Mouse (Mus musculus): ENCODE results near the gene Gm13278. TPM values are rescaled to one million over a fixed set of nuclear protein-coding genes. Genes with fewer than 3 reads are reported as not detected.
"Not testable (repeated sequence)": the region's sequence is repeated elsewhere in the genome, so short reads cannot be mapped to it uniquely, and the experiment has no call there.

The Gm13278 gene
- polyA plus RNA-seq, 1 experiment = not detected

- H3K36me3 ChIP-seq (ENCODE audit: control insufficient read depth, insufficient read depth, low read length) = no peaks in the 10 kb centered on the region
- 75% methylated on average over 3 of the region's 3 CpGs for WGBS
- H3K4me3 ChIP-seq (ENCODE audit: control insufficient read depth, insufficient read depth, low read length) = no peak within 1 kb of the TSS
- no peak for TF ChIP-seq POLR2A (IDR thresholded peaks at IDR 0.05; ENCODE audit: control insufficient read depth, extremely low read depth, insufficient read depth, low read length, poor library complexity)
- TF ChIP-seq CTCF (IDR thresholded peaks at IDR 0.05; ENCODE audit: borderline replicate concordance, control insufficient read depth, extremely low read depth, insufficient read depth, low read length, poor library complexity) = no peak
- no peak within 1 kb of the TSS for H3K27ac ChIP-seq (ENCODE audit: control insufficient read depth, insufficient read depth, low read length)
- no peak for DNase-seq
- H3K4me1 ChIP-seq (replicated peaks; ENCODE audit: control insufficient read depth, insufficient read depth, low read length) = no peaks in the 10 kb centered on the region
- no peaks in the 10 kb centered on the region for H3K27me3 ChIP-seq (ENCODE audit: control insufficient read depth, insufficient read depth, low read length)
Observed at GRCm38 (mm10) chr4:88815928-88816327, 24.6 kb downstream of the Gm13278 start, which contains the start of gene Ifna7. Ifna7 (plus strand) TSS chr4:88816228.

GRCm38 (mm10) chr4:88819659-88820058 lies 28.3 kb downstream of the Gm13278 start, which contains the start of gene Ifna11:
Ifna11 (plus strand) TSS chr4:88819959.
- TF ChIP-seq POLR2A (IDR thresholded peaks at IDR 0.05; ENCODE audit: control insufficient read depth, extremely low read depth, insufficient read depth, low read length, poor library complexity) = no peak
- no peak for TF ChIP-seq CTCF (IDR thresholded peaks at IDR 0.05; ENCODE audit: borderline replicate concordance, control insufficient read depth, extremely low read depth, insufficient read depth, low read length, poor library complexity)
- no peak within 1 kb of the TSS for H3K27ac ChIP-seq (ENCODE audit: control insufficient read depth, insufficient read depth, low read length)
- H3K4me1 ChIP-seq (replicated peaks; ENCODE audit: control insufficient read depth, insufficient read depth, low read length) = no peaks in the 10 kb centered on the region
- H3K36me3 ChIP-seq (ENCODE audit: control insufficient read depth, insufficient read depth, low read length) = no peaks in the 10 kb centered on the region
- 100% methylated on average over 1 of the region's 1 CpGs for WGBS
- H3K4me3 ChIP-seq (ENCODE audit: control insufficient read depth, insufficient read depth, low read length) = no peak within 1 kb of the TSS
- no peak for DNase-seq
- H3K27me3 ChIP-seq (ENCODE audit: control insufficient read depth, insufficient read depth, low read length) = no peaks in the 10 kb centered on the region

GRCm38 (mm10) chr4:88822995-88823394 lies 31.6 kb downstream of the Gm13278 start:
- Histone ChIP-seq H3K4me3 (ENCODE audit: control insufficient read depth, insufficient read depth, low read length) (no peak overlapping the region), H3K27ac (ENCODE audit: control insufficient read depth, insufficient read depth, low read length) (no peak overlapping the region), H3K36me3 (ENCODE audit: control insufficient read depth, insufficient read depth, low read length) (no peaks in the 10 kb centered on the region), H3K4me1 (replicated peaks; ENCODE audit: control insufficient read depth, insufficient read depth, low read length) (no peaks in the 10 kb centered on the region), H3K27me3 (ENCODE audit: control insufficient read depth, insufficient read depth, low read length) (no peaks in the 10 kb centered on the region)
- peak; percentile 17 for DNase-seq
- TF ChIP-seq POLR2A (IDR thresholded peaks at IDR 0.05; ENCODE audit: control insufficient read depth, extremely low read depth, insufficient read depth, low read length, poor library complexity) (no peak), CTCF (IDR thresholded peaks at IDR 0.05; ENCODE audit: borderline replicate concordance, control insufficient read depth, extremely low read depth, insufficient read depth, low read length, poor library complexity) (no peak)
- 29% methylated on average over 4 of the region's 4 CpGs for WGBS

GRCm38 (mm10) chr4:88827116-88827515 lies 35.8 kb downstream of the Gm13278 start, which contains the start of gene Ifna6:
Ifna6 (plus strand) TSS chr4:88827416.
- not testable (repeated sequence) for H3K36me3 ChIP-seq (ENCODE audit: control insufficient read depth, insufficient read depth, low read length); H3K4me3 ChIP-seq (ENCODE audit: control insufficient read depth, insufficient read depth, low read length); H3K27ac ChIP-seq (ENCODE audit: control insufficient read depth, insufficient read depth, low read length); H3K27me3 ChIP-seq (ENCODE audit: control insufficient read depth, insufficient read depth, low read length); H3K4me1 ChIP-seq (replicated peaks; ENCODE audit: control insufficient read depth, insufficient read depth, low read length); DNase-seq

GRCm38 (mm10) chr4:88830523-88830922 lies 39.2 kb downstream of the Gm13278 start:
- 36% methylated on average over 4 of the region's 4 CpGs for WGBS
- Histone ChIP-seq H3K27me3 (ENCODE audit: control insufficient read depth, insufficient read depth, low read length) (no peaks in the 10 kb centered on the region), H3K27ac (ENCODE audit: control insufficient read depth, insufficient read depth, low read length) (no peak overlapping the region), H3K4me1 (replicated peaks; ENCODE audit: control insufficient read depth, insufficient read depth, low read length) (no peaks in the 10 kb centered on the region), H3K36me3 (ENCODE audit: control insufficient read depth, insufficient read depth, low read length) (no peaks in the 10 kb centered on the region), H3K4me3 (ENCODE audit: control insufficient read depth, insufficient read depth, low read length) (no peak overlapping the region)
- no peak for TF ChIP-seq POLR2A (IDR thresholded peaks at IDR 0.05; ENCODE audit: control insufficient read depth, extremely low read depth, insufficient read depth, low read length, poor library complexity)
- TF ChIP-seq CTCF (IDR thresholded peaks at IDR 0.05; ENCODE audit: borderline replicate concordance, control insufficient read depth, extremely low read depth, insufficient read depth, low read length, poor library complexity) = no peak
- peak; percentile 54 for DNase-seq

GRCm38 (mm10) chr4:88835225-88835624 lies 43.9 kb downstream of the Gm13278 start, which contains the start of gene Ifna5:
Ifna5 (plus strand) TSS chr4:88835525.
- WGBS = 79% methylated on average over 1 of the region's 1 CpGs
- not testable (repeated sequence) for H3K4me3 ChIP-seq (ENCODE audit: control insufficient read depth, insufficient read depth, low read length); H3K4me1 ChIP-seq (replicated peaks; ENCODE audit: control insufficient read depth, insufficient read depth, low read length)

GRCm38 (mm10) chr4:88838828-88839227 lies 47.5 kb downstream of the Gm13278 start:
- Histone ChIP-seq H3K4me3 (ENCODE audit: control insufficient read depth, insufficient read depth, low read length) (no peak overlapping the region), H3K36me3 (ENCODE audit: control insufficient read depth, insufficient read depth, low read length) (no peaks in the 10 kb centered on the region), H3K4me1 (replicated peaks; ENCODE audit: control insufficient read depth, insufficient read depth, low read length) (no peaks in the 10 kb centered on the region), H3K27ac (ENCODE audit: control insufficient read depth, insufficient read depth, low read length) (no peak overlapping the region), H3K27me3 (ENCODE audit: control insufficient read depth, insufficient read depth, low read length) (no peaks in the 10 kb centered on the region)
- TF ChIP-seq CTCF (IDR thresholded peaks at IDR 0.05; ENCODE audit: borderline replicate concordance, control insufficient read depth, extremely low read depth, insufficient read depth, low read length, poor library complexity) (no peak), POLR2A (IDR thresholded peaks at IDR 0.05; ENCODE audit: control insufficient read depth, extremely low read depth, insufficient read depth, low read length, poor library complexity) (no peak)
- peak; percentile 11 for DNase-seq
- WGBS = 45% methylated on average over 3 of the region's 3 CpGs

More at GRCm38 (mm10) chr4:88835225-88835624, 43.9 kb downstream of the Gm13278 start, which contains the start of gene Ifna5:
- H3K27ac ChIP-seq (ENCODE audit: control insufficient read depth, insufficient read depth, low read length); H3K36me3 ChIP-seq (ENCODE audit: control insufficient read depth, insufficient read depth, low read length); H3K27me3 ChIP-seq (ENCODE audit: control insufficient read depth, insufficient read depth, low read length); DNase-seq: not testable (repeated sequence)

Data from thymus, adult 2 months (tissue).